Mouse (Mus musculus): ENCODE data around the gene Apba3. TPM values are rescaled to one million over a fixed set of nuclear protein-coding genes. Genes with fewer than 3 reads are reported as not detected.

The Apba3 gene
- polyA plus RNA-seq, 1 experiment from 2014 or later, result 55.7 TPM

DNA sequence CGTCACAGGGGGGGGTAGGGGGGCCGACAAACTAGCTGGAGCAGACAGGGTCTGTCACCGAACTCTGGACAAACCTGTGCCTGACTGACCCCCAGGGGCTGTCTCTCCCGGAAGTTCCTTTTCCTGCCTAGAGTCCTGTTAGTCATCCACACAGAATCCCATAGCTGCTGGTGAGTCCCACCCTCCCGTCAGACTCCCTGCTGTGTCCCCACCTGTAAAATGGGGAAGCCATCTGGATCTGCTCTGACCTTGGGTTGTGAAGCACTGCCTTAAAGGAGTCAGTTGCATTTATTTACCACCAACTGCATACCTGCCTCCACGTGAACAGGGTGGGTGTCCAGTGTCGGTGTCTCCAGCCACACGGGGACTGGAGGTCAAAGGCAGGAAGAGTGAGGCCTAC lies 27.7 kb downstream of the Apba3 start:
- H3K4me3 ChIP-seq (replicated peaks; ENCODE audit: low read depth, low read length), result peak overlapping the region; percentile 88
- H3K4me2 ChIP-seq (ENCODE audit: low read length), result peak overlapping the region; percentile 98
- 27% methylated on average over 8 of the region's 8 CpGs for WGBS
- ATAC-seq (replicated peaks; ENCODE audit: low FRiP score, low read depth) (no peak), DNase-seq (ENCODE audit: low spot score) (no peak)
- no peak overlapping the region; the same call in 1 of the 2 replicates for H3K27ac ChIP-seq
- H3K27me3 ChIP-seq (ENCODE audit: insufficient read depth, low read length), result no peaks in the 10 kb centered on the region
- H3K4me1 ChIP-seq (replicated peaks; ENCODE audit: insufficient read depth, low read length), result peaks cover 37% of the 10 kb centered on the region
- H3K9me3 ChIP-seq (replicated peaks; ENCODE audit: low read length), result no peaks in the 10 kb centered on the region
- no peaks in the 10 kb centered on the region for H3K36me3 ChIP-seq (ENCODE audit: insufficient read depth, low read length)
- H3K9ac ChIP-seq (ENCODE audit: low read depth, low read length), result peak overlapping the region; percentile 91; the same call in 1 of the 2 replicates
- no peak for TF ChIP-seq CTCF (IDR thresholded peaks at IDR 0.05; ENCODE audit: low read depth)

DNA sequence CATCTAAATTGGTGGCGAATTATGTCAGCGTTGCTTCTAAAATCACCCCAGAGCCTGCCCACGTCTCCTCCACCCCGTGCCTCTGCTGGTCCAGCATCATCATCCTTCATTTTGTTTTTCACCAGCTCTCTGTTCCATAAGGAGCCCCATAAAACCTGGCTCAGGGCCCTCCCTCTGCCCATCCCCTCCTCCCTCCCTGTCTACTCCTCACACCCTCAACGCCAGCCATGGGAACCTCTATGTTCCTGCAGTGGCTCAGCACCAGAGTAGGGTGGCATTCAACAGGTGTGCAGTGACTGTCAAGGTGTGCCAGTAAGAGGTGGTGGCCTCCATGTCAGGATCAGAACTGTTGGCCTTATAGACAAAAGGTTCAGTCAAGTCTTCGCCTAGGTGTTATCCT lies 28.4 kb downstream of the Apba3 start:
- H3K9me3 ChIP-seq (replicated peaks; ENCODE audit: low read length), result no peaks in the 10 kb centered on the region
- H3K27ac ChIP-seq, result no peak overlapping the region
- no peaks in the 10 kb centered on the region for H3K36me3 ChIP-seq (ENCODE audit: insufficient read depth, low read length)
- no peak for TF ChIP-seq CTCF (IDR thresholded peaks at IDR 0.05; ENCODE audit: low read depth)
- no peak overlapping the region for H3K9ac ChIP-seq (ENCODE audit: low read depth, low read length)
- H3K4me3 ChIP-seq (replicated peaks; ENCODE audit: low read depth, low read length), result no peak overlapping the region
- 89% methylated on average over 6 of the region's 6 CpGs for WGBS
- no peak for ATAC-seq (replicated peaks; ENCODE audit: low FRiP score, low read depth)
- H3K4me2 ChIP-seq (ENCODE audit: low read length), result no peak overlapping the region
- no peaks in the 10 kb centered on the region for H3K27me3 ChIP-seq (ENCODE audit: insufficient read depth, low read length)
- DNase-seq (ENCODE audit: low spot score), result no peak
- peaks cover 42% of the 10 kb centered on the region for H3K4me1 ChIP-seq (replicated peaks; ENCODE audit: insufficient read depth, low read length)

DNA sequence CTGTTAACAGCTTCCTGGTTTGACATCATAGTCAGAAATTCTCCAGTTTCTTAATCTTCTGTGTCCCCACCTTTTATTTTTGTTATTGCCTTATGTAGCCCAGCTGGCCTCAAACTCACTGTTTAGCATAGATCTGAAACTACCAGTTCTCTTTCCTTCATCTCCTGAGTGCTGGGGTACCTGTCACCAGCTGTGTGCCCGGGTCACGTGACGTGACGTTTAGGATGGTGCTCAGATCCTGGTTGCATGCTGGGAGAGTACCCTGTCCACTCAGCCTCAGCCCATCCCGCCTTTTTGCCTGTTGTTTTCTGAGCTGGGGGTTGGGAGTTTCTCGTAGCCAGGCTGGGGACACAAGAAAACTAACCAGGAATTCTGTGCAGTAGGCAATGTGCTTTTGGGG lies 30.5 kb downstream of the Apba3 start:
- H3K27ac ChIP-seq, result peak overlapping the region; percentile 90
- H3K4me2 ChIP-seq (ENCODE audit: low read length), result peak overlapping the region; percentile 21; the same call in 1 of the 2 replicates
- H3K36me3 ChIP-seq (ENCODE audit: insufficient read depth, low read length), result no peaks in the 10 kb centered on the region
- H3K4me1 ChIP-seq (replicated peaks; ENCODE audit: insufficient read depth, low read length), result peaks cover 58% of the 10 kb centered on the region
- H3K27me3 ChIP-seq (ENCODE audit: insufficient read depth, low read length), result no peaks in the 10 kb centered on the region
- H3K9me3 ChIP-seq (replicated peaks; ENCODE audit: low read length), result no peaks in the 10 kb centered on the region
- no peak overlapping the region for H3K4me3 ChIP-seq (replicated peaks; ENCODE audit: low read depth, low read length)
- WGBS, result 62% methylated on average over 6 of the region's 6 CpGs
- 0 out of 2 replicates have a peak overlapping the region, but pooled peaks have one; percentile 31 for H3K9ac ChIP-seq (ENCODE audit: low read depth, low read length)
- DNase-seq (ENCODE audit: low spot score) (no peak), ATAC-seq (replicated peaks; ENCODE audit: low FRiP score, low read depth) (no peak)
- no peak for TF ChIP-seq CTCF (IDR thresholded peaks at IDR 0.05; ENCODE audit: low read depth)

DNA sequence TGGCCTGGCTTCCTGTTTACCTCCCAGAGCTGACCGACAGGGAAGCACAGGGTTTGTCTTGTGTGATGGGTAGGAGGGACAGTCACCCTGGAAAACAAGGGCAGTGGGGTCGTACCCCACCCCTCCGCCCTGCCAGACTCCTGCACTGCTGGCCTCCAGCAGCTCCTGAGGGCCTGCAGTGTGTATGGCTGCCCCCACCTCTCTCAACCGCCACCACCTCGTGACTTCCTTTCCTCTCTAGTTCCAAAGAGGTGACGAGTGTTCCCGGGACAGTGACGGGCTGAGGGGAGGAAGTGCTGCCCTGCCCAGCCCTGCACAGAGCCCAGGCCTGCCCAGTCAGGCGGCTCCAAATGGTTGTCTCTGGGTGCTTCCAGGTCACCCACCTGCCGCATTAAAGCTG lies 31.1 kb downstream of the Apba3 start:
- peaks cover 63% of the 10 kb centered on the region for H3K4me1 ChIP-seq (replicated peaks; ENCODE audit: insufficient read depth, low read length)
- no peaks in the 10 kb centered on the region for H3K36me3 ChIP-seq (ENCODE audit: insufficient read depth, low read length)
- H3K27me3 ChIP-seq (ENCODE audit: insufficient read depth, low read length), result no peaks in the 10 kb centered on the region
- H3K4me3 ChIP-seq (replicated peaks; ENCODE audit: low read depth, low read length), result no peak overlapping the region
- WGBS, result 27% methylated on average over 10 of the region's 10 CpGs
- TF ChIP-seq CTCF (IDR thresholded peaks at IDR 0.05; ENCODE audit: low read depth), result no peak
- DNase-seq (ENCODE audit: low spot score), result peak; percentile 52
- peak; percentile 48 for ATAC-seq (replicated peaks; ENCODE audit: low FRiP score, low read depth)
- no peaks in the 10 kb centered on the region for H3K9me3 ChIP-seq (replicated peaks; ENCODE audit: low read length)
- peak overlapping the region; percentile 90 for H3K27ac ChIP-seq
- H3K9ac ChIP-seq (ENCODE audit: low read depth, low read length), result peak overlapping the region; percentile 31; the same call in 1 of the 2 replicates
- peak overlapping the region; percentile 21; the same call in 1 of the 2 replicates for H3K4me2 ChIP-seq (ENCODE audit: low read length)

DNA sequence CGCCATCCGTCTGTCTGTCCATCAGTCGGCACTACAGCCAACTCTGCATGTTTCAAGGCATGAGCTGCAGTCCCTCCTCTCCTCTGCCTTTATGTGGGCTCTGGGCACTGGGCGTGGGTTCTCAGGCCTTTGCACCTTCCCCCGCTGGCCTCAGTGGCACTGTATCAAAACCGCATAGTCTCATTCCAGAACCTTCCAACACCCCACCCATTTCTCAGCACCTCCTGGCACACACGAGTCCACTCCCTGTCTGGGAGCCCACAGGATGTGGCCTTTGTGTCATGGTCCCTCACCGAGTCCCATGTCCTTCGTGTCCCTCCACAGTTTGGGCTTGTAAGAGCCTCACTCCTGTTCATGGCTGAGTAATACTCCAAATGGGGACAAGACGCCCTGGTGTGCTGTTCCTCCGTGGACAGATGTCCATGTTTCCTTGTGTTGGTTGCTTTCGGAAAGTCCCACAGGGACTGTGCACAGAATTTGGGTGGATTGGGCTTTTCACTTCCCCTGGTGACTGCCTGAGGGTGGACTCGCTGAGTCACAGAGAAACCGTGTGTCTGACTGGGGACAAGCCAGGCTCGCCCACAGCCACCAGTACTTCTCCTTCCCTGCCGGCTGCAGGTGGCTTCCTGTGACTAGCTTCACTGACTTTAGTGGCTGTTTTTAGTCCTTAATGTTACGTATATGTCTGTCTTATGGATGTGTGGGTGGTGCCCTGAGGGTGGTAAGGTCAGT lies 31.8 kb downstream of the Apba3 start:
- Histone ChIP-seq H3K4me1 (replicated peaks; ENCODE audit: insufficient read depth, low read length) (peaks cover 69% of the 10 kb centered on the region), H3K9ac (ENCODE audit: low read depth, low read length) (0 out of 2 replicates have a peak overlapping the region, but pooled peaks have one; percentile 31), H3K27ac (peak overlapping the region; percentile 90), H3K4me3 (replicated peaks; ENCODE audit: low read depth, low read length) (no peak overlapping the region), H3K27me3 (ENCODE audit: insufficient read depth, low read length) (no peaks in the 10 kb centered on the region), H3K36me3 (ENCODE audit: insufficient read depth, low read length) (no peaks in the 10 kb centered on the region), H3K9me3 (replicated peaks; ENCODE audit: low read length) (no peaks in the 10 kb centered on the region), H3K4me2 (ENCODE audit: low read length) (no peak overlapping the region)
- WGBS, result 83% methylated on average over 17 of the region's 17 CpGs
- DNase-seq (ENCODE audit: low spot score) (no peak), ATAC-seq (replicated peaks; ENCODE audit: low FRiP score, low read depth) (no peak)
- TF ChIP-seq CTCF (IDR thresholded peaks at IDR 0.05; ENCODE audit: low read depth), result no peak

DNA sequence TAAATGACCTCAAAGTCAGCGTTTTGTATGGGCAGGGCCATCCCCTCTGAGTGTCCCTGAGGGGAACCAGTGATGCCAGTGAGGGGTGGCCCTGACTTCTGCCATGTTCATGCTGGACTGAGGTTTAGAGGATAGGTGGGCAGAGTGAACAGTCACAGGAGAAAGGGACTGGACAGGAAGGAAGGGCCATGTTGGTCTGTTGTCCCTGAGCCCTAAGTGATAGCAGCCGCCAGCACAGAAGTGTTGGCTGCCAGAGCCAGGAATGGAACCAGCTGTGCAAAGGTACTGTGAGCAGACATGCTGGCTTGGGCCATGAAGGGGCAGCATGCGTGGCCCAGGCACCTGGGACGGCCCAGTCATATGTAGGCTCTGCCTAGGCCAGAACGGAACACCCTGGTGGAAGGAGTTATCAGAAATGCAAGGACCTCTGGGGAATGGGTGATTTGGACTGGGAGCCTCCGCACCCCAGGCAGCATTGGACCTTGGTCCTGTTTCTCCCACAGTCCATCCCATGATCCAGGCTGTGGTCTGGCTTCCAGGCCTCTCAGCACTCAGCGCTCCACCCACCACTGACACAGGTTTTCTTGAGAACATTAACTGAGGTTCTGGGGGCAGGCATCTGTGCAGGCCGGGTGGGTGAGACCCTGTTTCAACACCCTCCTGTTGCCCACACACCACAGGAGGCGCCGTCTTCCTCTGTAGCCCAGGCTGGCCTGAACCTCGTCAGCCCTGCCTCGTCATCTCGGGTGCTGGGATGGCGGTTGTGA lies 33.0 kb downstream of the Apba3 start:
- no peak for DNase-seq (ENCODE audit: low spot score)

More for the DNA sequence above, 33.0 kb downstream of the Apba3 start:
- peak overlapping the region; percentile 90 for H3K27ac ChIP-seq
- ATAC-seq (replicated peaks; ENCODE audit: low FRiP score, low read depth), result peak; percentile 65
- H3K4me1 ChIP-seq (replicated peaks; ENCODE audit: insufficient read depth, low read length), result peaks cover 60% of the 10 kb centered on the region
- H3K4me3 ChIP-seq (replicated peaks; ENCODE audit: low read depth, low read length), result no peak overlapping the region
- no peaks in the 10 kb centered on the region for H3K27me3 ChIP-seq (ENCODE audit: insufficient read depth, low read length)
- no peaks in the 10 kb centered on the region for H3K9me3 ChIP-seq (replicated peaks; ENCODE audit: low read length)
- no peaks in the 10 kb centered on the region for H3K36me3 ChIP-seq (ENCODE audit: insufficient read depth, low read length)
- H3K9ac ChIP-seq (ENCODE audit: low read depth, low read length), result peak overlapping the region; percentile 37
- no peak overlapping the region for H3K4me2 ChIP-seq (ENCODE audit: low read length)
- no peak; the same call in 1 of the 2 replicates for TF ChIP-seq CTCF (IDR thresholded peaks at IDR 0.05; ENCODE audit: low read depth)
- WGBS, result 83% methylated on average over 14 of the region's 14 CpGs
